Mouse (Mus musculus): ENCODE measurements around the gene Cdkl2. TPM values are rescaled to one million over a fixed set of nuclear protein-coding genes. Genes with fewer than 3 reads are reported as not detected.

The Cdkl2 gene
- polyA plus RNA-seq (2014; fragmentation: Illumina TruSeq; extraction: RNeasy Lipid Tissue Mini Kit (QIAGEN cat#74804); ENCODE audit: low read depth, low replicate concordance) = 180 TPM

DNA sequence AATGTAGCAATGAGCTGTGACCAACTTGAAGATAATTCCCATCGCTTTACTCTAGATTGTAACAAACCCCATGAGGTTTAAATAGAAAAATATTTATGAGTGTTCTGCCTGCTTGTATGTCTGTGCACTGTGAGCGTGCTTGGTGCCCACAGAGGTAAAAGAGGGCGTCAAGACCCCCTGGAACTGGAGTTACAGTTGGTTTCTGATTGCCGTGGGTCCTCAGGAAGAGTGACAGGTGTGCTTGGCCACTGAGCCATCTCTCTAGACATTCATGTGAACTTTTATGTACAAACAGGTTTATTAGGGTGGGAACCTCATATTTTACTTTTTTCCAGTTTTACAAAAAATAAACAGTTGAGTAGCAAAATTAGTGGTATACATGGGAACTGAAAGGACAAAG is at the start of gene Cdkl2:
Gene Cdkl2, minus strand, starts transcription at position 101 of the 400 bp plus-strand sequence.

DNA sequence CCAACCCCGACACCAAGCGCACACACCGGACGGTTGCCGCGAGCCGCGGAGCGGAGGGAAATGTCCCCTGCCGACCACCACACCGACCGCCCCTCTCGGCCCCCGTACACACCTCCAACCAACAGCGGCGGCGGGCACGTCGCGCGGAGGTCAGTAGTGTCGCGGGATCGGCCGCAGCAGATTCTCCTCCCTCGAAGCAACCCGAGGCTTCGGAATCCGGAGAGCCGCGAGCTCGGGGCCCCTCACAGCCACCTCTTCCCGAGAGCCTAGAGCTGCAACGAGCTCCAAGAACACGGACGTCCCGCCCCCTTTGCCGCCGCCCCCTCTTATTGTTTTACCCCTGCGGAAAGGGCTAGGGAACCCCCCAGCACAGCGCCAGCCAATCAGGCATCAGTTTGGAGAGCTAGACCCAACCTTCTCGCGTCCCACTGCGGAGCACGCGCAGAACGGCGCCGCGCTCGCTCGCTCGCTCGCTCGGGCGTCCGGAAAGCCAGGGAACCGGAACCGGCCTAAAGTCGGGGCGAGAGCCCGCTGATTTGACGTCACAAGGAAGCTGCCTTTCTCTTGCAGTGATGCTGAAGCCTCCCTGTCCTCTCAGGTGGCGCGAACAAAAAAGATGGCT is 39.8 kb upstream of the Cdkl2 start, which contains the start of gene G3bp2:
Gene G3bp2, minus strand, starts transcription at position 303 of the 622 bp plus-strand sequence.

GRCm38 (mm10) chr5:91987236-91987635 is 56.4 kb downstream of the Cdkl2 start, which contains the start of gene Odaph:
Odaph (plus strand) TSS chr5:91987475.

GRCm38 (mm10) chr5:91962639-91963440 is 80.8 kb downstream of the Cdkl2 start, which contains the start of gene Rchy1:
Rchy1 (minus strand) TSS chr5:91963068.

Other genes with a start within 250 kb of the Cdkl2 start
- 60.7 TPM for gene Rchy1, start 80.8 kb downstream of the Cdkl2 start, polyA plus RNA-seq (2014; fragmentation: Illumina TruSeq; extraction: RNeasy Lipid Tissue Mini Kit (QIAGEN cat#74804); ENCODE audit: low read depth, low replicate concordance)
- gene Odaph, start 56.4 kb downstream of the Cdkl2 start, polyA plus RNA-seq (2014; fragmentation: Illumina TruSeq; extraction: RNeasy Lipid Tissue Mini Kit (QIAGEN cat#74804); ENCODE audit: low read depth, low replicate concordance) = 1.4 TPM
- gene G3bp2, start 39.8 kb upstream of the Cdkl2 start, polyA plus RNA-seq (2014; fragmentation: Illumina TruSeq; extraction: RNeasy Lipid Tissue Mini Kit (QIAGEN cat#74804); ENCODE audit: low read depth, low replicate concordance) = 130 TPM
- gene Uso1, start 94.1 kb upstream of the Cdkl2 start, polyA plus RNA-seq (2014; fragmentation: Illumina TruSeq; extraction: RNeasy Lipid Tissue Mini Kit (QIAGEN cat#74804); ENCODE audit: low read depth, low replicate concordance) = 42.7 TPM
- gene U90926, start 171.5 kb upstream of the Cdkl2 start, polyA plus RNA-seq (2014; fragmentation: Illumina TruSeq; extraction: RNeasy Lipid Tissue Mini Kit (QIAGEN cat#74804); ENCODE audit: low read depth, low replicate concordance) = 2.5 TPM
- gene Ppef2, start 212.4 kb upstream of the Cdkl2 start, polyA plus RNA-seq (2014; fragmentation: Illumina TruSeq; extraction: RNeasy Lipid Tissue Mini Kit (QIAGEN cat#74804); ENCODE audit: low read depth, low replicate concordance) = 0.28 TPM
- gene Naaa, start 234.3 kb upstream of the Cdkl2 start, polyA plus RNA-seq (2014; fragmentation: Illumina TruSeq; extraction: RNeasy Lipid Tissue Mini Kit (QIAGEN cat#74804); ENCODE audit: low read depth, low replicate concordance) = 1.5 TPM